Mouse (Mus musculus): ENCODE results near the gene Zbtb12. TPM values are rescaled to one million over a fixed set of nuclear protein-coding genes. Genes with fewer than 3 reads are reported as not detected.

Gene Zbtb12
- total and polyA plus RNA-seq, 3 experiments, result 7.6 to 24.3 TPM; not detected in 1

DNA sequence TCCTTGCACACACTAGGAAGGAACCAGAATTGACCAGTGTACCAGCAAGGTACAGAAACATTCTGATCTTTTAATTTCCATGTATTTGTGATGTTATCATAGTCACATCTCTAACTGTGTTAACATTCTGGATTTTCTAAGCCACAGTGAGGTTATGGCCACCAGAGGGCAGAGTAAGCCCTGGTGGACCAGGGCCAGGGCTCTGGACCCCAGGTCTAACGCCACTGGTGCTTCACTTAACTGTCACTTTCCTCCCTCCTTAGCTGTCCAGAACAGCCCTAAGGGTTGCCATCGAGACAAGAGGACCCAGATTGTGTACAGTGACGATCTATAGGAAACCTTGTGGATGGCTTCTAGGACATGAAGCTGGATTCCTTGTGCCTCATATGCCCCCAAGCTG lies 23.5 kb upstream of the Zbtb12 start:
- Histone ChIP-seq H3K4me3 (ENCODE audit: control insufficient read depth in 1 of 2, insufficient read depth in 1 of 2, low read depth in 2 of 2, low read length in 2 of 2) (no peak overlapping the region), H3K9ac (ENCODE audit: control insufficient read depth, low read depth, low read length, poor library complexity, severe bottlenecking) (no peak overlapping the region), H3K4me1 (ENCODE audit: control insufficient read depth in 1 of 2, insufficient read depth in 2 of 2, low read length in 2 of 2) (peaks cover 0 to 3% of the 10 kb centered on the region in 2 experiments; a peak in 2 of 4 replicates), H3K36me3 (ENCODE audit: control insufficient read depth in 1 of 2, insufficient read depth in 2 of 2, low read length in 2 of 2) (peaks cover 0 to 5% of the 10 kb centered on the region in 2 experiments; a peak in 2 of 4 replicates), H3K27ac (ENCODE audit: control insufficient read depth, low read depth, low read length) (no peak overlapping the region), H3K9me3 (replicated peaks; ENCODE audit: insufficient read depth, low read length) (no peaks in the 10 kb centered on the region), H3K27me3 (ENCODE audit: control insufficient read depth in 1 of 2, insufficient read depth in 2 of 2, low read length in 2 of 2) (no peaks in the 10 kb centered on the region), H3K79me2 (ENCODE audit: control insufficient read depth, insufficient read depth, low read length, poor library complexity) (peaks cover 7% of the 10 kb centered on the region)
- peak; percentile 85 for TF ChIP-seq SMC3 (IDR thresholded peaks at IDR 0.05; ENCODE audit: low read depth, low read length)
- no peak for TF ChIP-seq MXI1 (IDR thresholded peaks at IDR 0.05; ENCODE audit: low read depth, low read length)
- no peak for TF ChIP-seq TAL1 (IDR thresholded peaks at IDR 0.05; ENCODE audit: low read length)
- TF ChIP-seq ZC3H11A (IDR thresholded peaks at IDR 0.05; ENCODE audit: low read depth, low read length), result peak; percentile 37; the same call in 1 of the 2 replicates
- no peak for TF ChIP-seq EP300 (IDR thresholded peaks at IDR 0.05; ENCODE audit: low read depth in 1 of 2, low read length in 2 of 2)
- TF ChIP-seq CHD1 (IDR thresholded peaks at IDR 0.05; ENCODE audit: low read depth, low read length), result no peak
- TF ChIP-seq POLR2AphosphoS5 (IDR thresholded peaks at IDR 0.05; ENCODE audit: borderline replicate concordance, low read depth, low read length), result no peak
- no peak for TF ChIP-seq GATA1 (IDR thresholded peaks at IDR 0.05; ENCODE audit: low read depth, low read length)
- peak; percentile 61 for TF ChIP-seq RAD21 (IDR thresholded peaks at IDR 0.05; ENCODE audit: low read depth, low read length)
- no peak for TF ChIP-seq NRF1 (IDR thresholded peaks at IDR 0.05; ENCODE audit: insufficient read depth, low read depth, low read length, poor library complexity, severe bottlenecking)
- TF ChIP-seq JUND (IDR thresholded peaks at IDR 0.05; ENCODE audit: low read depth, low read length), result no peak
- peak; percentile 75 to 81 (median 78) for TF ChIP-seq CTCF (IDR thresholded peaks at IDR 0.05 in 2 of 3, conservative IDR thresholded peaks at IDR 0.05 in 1 of 3; ENCODE audit: control insufficient read depth in 1 of 3, insufficient read depth in 1 of 3, low read depth in 2 of 3, low read length in 3 of 3, poor library complexity in 1 of 3, severe bottlenecking in 1 of 3)
- no peak for TF ChIP-seq TBP (IDR thresholded peaks at IDR 0.05; ENCODE audit: low read depth, low read length)
- no peak for TF ChIP-seq CHD2 (IDR thresholded peaks at IDR 0.05; ENCODE audit: low read length)
- no peak for TF ChIP-seq ZNF384 (IDR thresholded peaks at IDR 0.05; ENCODE audit: low read depth, low read length)
- TF ChIP-seq POLR2AphosphoS2 (IDR thresholded peaks at IDR 0.05; ENCODE audit: low read length), result no peak
- peak; percentile 43 for DNase-seq (ENCODE audit: low read depth, low spot score)

DNA sequence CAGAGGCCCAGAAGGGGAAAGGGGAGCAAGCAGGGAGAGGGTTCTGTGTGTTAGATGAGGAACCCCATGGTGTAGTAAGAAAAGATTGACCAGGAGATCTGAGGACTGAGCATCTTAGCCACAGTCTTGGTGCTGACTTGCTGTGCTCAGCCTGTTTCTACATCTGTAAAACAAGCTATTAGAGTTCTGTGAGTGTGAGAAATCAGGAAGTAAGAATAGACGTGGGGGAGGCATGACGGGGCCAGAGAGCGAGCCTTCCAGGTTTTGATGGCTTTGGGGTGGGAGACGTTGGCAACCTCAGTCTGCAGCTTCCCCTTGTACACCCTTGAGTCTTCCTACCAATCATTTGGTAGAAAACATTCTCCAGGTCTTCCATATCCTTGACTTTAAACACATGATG lies 20.6 kb upstream of the Zbtb12 start:
- TF ChIP-seq MYC (IDR thresholded peaks at IDR 0.05; ENCODE audit: low read depth, low read length), result no peak
- no peak for TF ChIP-seq ZC3H11A (IDR thresholded peaks at IDR 0.05; ENCODE audit: low read depth, low read length)
- TF ChIP-seq SMC3 (IDR thresholded peaks at IDR 0.05; ENCODE audit: low read depth, low read length), result no peak
- no peak for TF ChIP-seq JUND (IDR thresholded peaks at IDR 0.05; ENCODE audit: low read depth, low read length)
- TF ChIP-seq USF1 (IDR thresholded peaks at IDR 0.05; ENCODE audit: low read depth, low read length), result no peak
- no peak for TF ChIP-seq TAL1 (IDR thresholded peaks at IDR 0.05; ENCODE audit: low read length)
- no peak; a peak in 1 of 4 replicates for TF ChIP-seq POLR2A (IDR thresholded peaks at IDR 0.05; ENCODE audit: control insufficient read depth in 1 of 2, insufficient read depth in 1 of 2, low read depth in 1 of 2, low read length in 2 of 2, poor library complexity in 1 of 2)
- no peak for TF ChIP-seq MAFK (IDR thresholded peaks at IDR 0.05; ENCODE audit: borderline replicate concordance, low read depth, low read length)
- no peak for TF ChIP-seq POLR2AphosphoS2 (IDR thresholded peaks at IDR 0.05; ENCODE audit: low read length)
- TF ChIP-seq MEF2A (IDR thresholded peaks at IDR 0.05; ENCODE audit: extremely low read depth, insufficient replicate concordance, low read depth, low read length, poor library complexity, severe bottlenecking), result no peak
- no peak for TF ChIP-seq ELF1 (IDR thresholded peaks at IDR 0.05; ENCODE audit: low read depth, low read length)
- no peak for TF ChIP-seq UBTF (IDR thresholded peaks at IDR 0.05; ENCODE audit: borderline replicate concordance, insufficient read depth, low read depth, low read length)
- no peak for TF ChIP-seq BHLHE40 (IDR thresholded peaks at IDR 0.05; ENCODE audit: borderline replicate concordance, low read depth, low read length)
- no peak for TF ChIP-seq EP300 (IDR thresholded peaks at IDR 0.05; ENCODE audit: low read depth in 1 of 2, low read length in 2 of 2)
- no peak for TF ChIP-seq MAX (IDR thresholded peaks at IDR 0.05; ENCODE audit: low read length)
- no peak for TF ChIP-seq RCOR1 (IDR thresholded peaks at IDR 0.05; ENCODE audit: low read depth, low read length)
- no peak for TF ChIP-seq MXI1 (IDR thresholded peaks at IDR 0.05; ENCODE audit: low read depth, low read length)
- TF ChIP-seq MAZ (IDR thresholded peaks at IDR 0.05; ENCODE audit: low read depth, low read length), result no peak
- no peak for TF ChIP-seq NRF1 (IDR thresholded peaks at IDR 0.05; ENCODE audit: insufficient read depth, low read depth, low read length, poor library complexity, severe bottlenecking)
- Histone ChIP-seq H3K9me3 (replicated peaks; ENCODE audit: insufficient read depth, low read length) (no peaks in the 10 kb centered on the region), H3K36me3 (ENCODE audit: control insufficient read depth in 1 of 2, insufficient read depth in 2 of 2, low read length in 2 of 2) (no peaks in the 10 kb centered on the region), H3K4me1 (ENCODE audit: control insufficient read depth in 1 of 2, insufficient read depth in 2 of 2, low read length in 2 of 2) (no peaks in the 10 kb centered on the region), H3K4me3 (ENCODE audit: control insufficient read depth in 1 of 2, insufficient read depth in 1 of 2, low read depth in 2 of 2, low read length in 2 of 2) (no peak overlapping the region), H3K27ac (ENCODE audit: control insufficient read depth, low read depth, low read length) (no peak overlapping the region), H3K27me3 (ENCODE audit: control insufficient read depth in 1 of 2, insufficient read depth in 2 of 2, low read length in 2 of 2) (no peaks in the 10 kb centered on the region), H3K9ac (ENCODE audit: control insufficient read depth, low read depth, low read length, poor library complexity, severe bottlenecking) (no peak overlapping the region), H3K79me2 (ENCODE audit: control insufficient read depth, insufficient read depth, low read length, poor library complexity) (no peaks in the 10 kb centered on the region)
- DNase-seq (ENCODE audit: low read depth, low spot score), result no peak
